ENCODE assay signal across 16 mouse cellular contexts in the genomic region with DNA sequence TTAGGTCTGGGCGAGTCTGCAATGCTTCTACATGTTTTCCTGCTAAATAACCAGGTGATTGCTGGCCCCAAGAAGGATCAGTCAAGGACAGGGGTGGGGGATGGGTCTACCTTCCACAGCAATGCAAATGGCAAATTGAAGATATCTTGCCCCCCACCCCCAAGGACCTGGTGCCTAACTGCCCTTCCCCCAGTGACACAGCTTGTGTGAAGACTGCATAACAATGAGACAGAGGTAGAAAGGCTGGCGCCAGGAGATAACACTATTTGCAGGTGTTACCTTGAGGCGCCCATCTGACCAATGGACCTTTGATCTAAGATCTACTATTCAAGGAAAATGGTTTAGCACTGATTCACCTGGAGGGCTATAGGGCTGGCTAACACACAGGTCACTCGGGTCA. TPM values are rescaled to one million over a fixed set of nuclear protein-coding genes. Genes with fewer than 3 reads are reported as not detected.
"Had no signal": no experiment of that assay in that cellular context is flagged by ENCODE, and none has a peak within 500 bp of the region (broad histone marks: within the 10 kb centered on the region; RNA-seq: fewer than 3 reads in every experiment).

No protein-coding gene starts in this region.

- H3K4me1 ChIP-seq: liver, embryonic 13.5 days had no signal

- H3K27me3 ChIP-seq: midbrain, embryonic 15.5 days; neural tube, embryonic 12.5 days had no signal

- H3K36me3 ChIP-seq: kidney, embryonic 15.5 days; limb, embryonic 15.5 days; liver, embryonic 13.5 days; midbrain, embryonic 15.5 days; neural tube, embryonic 12.5 days had no signal

- H3K9me3 ChIP-seq: kidney, embryonic 15.5 days; limb, embryonic 15.5 days; liver, embryonic 13.5 days; midbrain, embryonic 15.5 days; neural tube, embryonic 12.5 days had no signal

- H3K27ac ChIP-seq: kidney, embryonic 15.5 days; limb, embryonic 15.5 days; liver, embryonic 13.5 days; midbrain, embryonic 15.5 days; neural tube, embryonic 12.5 days; stomach, postnatal 0 days had no signal

- ATAC-seq: liver, postnatal 0 days; midbrain, embryonic 15.5 days had no signal

- H3K9ac ChIP-seq: kidney, embryonic 15.5 days; limb, embryonic 15.5 days; liver, embryonic 13.5 days; liver, postnatal 0 days; midbrain, embryonic 15.5 days; neural tube, embryonic 12.5 days had no signal

- H3K4me3 ChIP-seq: kidney, embryonic 15.5 days; limb, embryonic 15.5 days; liver, embryonic 13.5 days; midbrain, embryonic 15.5 days; neural tube, embryonic 12.5 days had no signal

- H3K4me2 ChIP-seq: limb, embryonic 15.5 days; liver, embryonic 13.5 days; midbrain, embryonic 15.5 days had no signal

- DNase-seq: kidney, adult 2 months; kidney, postnatal 25 days; layer of hippocampus, adult 9-11 months; layer of hippocampus, postnatal 36 days; liver, embryonic 13.5 days; liver, postnatal 0 days; thymus, adult 2 months; thymus, postnatal 25 days had no signal

RNA-seq across cellular contexts. Expression of a gene that starts 2.5 kb away (rescaled TPM):
- total RNA-seq: megakaryocyte progenitor cell, adult 5-6 weeks; monocyte, adult 5-6 weeks; neutrophil, adult 5-6 weeks had no signal

RNA-seq across cellular contexts. Expression of a gene that starts 47.7 kb away (rescaled TPM):
- total RNA-seq: megakaryocyte progenitor cell, adult 5-6 weeks; monocyte, adult 5-6 weeks; neutrophil, adult 5-6 weeks had no signal
- polyA plus RNA-seq: liver, embryonic 13.5 days; liver, postnatal 0 days; stomach, postnatal 0 days had no signal
